Mouse (Mus musculus) intestine, embryonic 16.5 days (tissue): ENCODE data around the gene Haus5. TPM values are rescaled to one million over a fixed set of nuclear protein-coding genes. Genes with fewer than 3 reads are reported as not detected.

Source experiments
- ATAC-seq: fragments of 200-750 bp; cut with Nextera tagmentation; 2 replicates; pipeline ENCODE4 v1.8.0; 2017; ENCODE audit warnings: moderate TSS enrichment, moderate library complexity
- H3K27ac ChIP-seq: fragments of 300-500 bp; sonication (generic); 2 replicates; pipeline ENCODE4 v1.5.1; 2014; ENCODE audit warnings: mild to moderate bottlenecking, low read length
- H3K27me3 ChIP-seq: fragments of 300-500 bp; sonication (generic); replicated peaks from 2 replicates; pipeline ENCODE4 v1.6.1; 2014; ENCODE audit warnings: low read length, control low read depth, mixed read lengths; ENCODE audit not compliant: control insufficient read depth, insufficient read depth
- H3K36me3 ChIP-seq: fragments of 300-500 bp; sonication (generic); 2 replicates; pipeline ENCODE4 v1.6.1; 2014; ENCODE audit warnings: low read length, control low read depth; ENCODE audit not compliant: control insufficient read depth, insufficient read depth
- H3K4me1 ChIP-seq: fragments of 300-500 bp; sonication (generic); 2 replicates; pipeline ENCODE4 v1.6.1; 2014; ENCODE audit warnings: low read length, control low read depth, mixed read lengths; ENCODE audit not compliant: control insufficient read depth, insufficient read depth
- H3K4me2 ChIP-seq: fragments of 300-500 bp; sonication (generic); 2 replicates; pipeline ENCODE4 v1.6.1; 2014; ENCODE audit warnings: low read depth, low read length, control low read depth
- H3K4me3 ChIP-seq: fragments of 300-500 bp; sonication (generic); 2 replicates; pipeline ENCODE4 v1.5.1; 2014; ENCODE audit warnings: mild to moderate bottlenecking, low read length
- H3K9ac ChIP-seq: fragments of 300-500 bp; sonication (generic); 2 replicates; pipeline ENCODE4 v1.6.1; 2014; ENCODE audit warnings: low read depth, low read length
- H3K9me3 ChIP-seq: fragments of 300-500 bp; sonication (generic); 2 replicates; pipeline ENCODE4 v1.6.1; 2016; ENCODE audit warnings: low read length, control low read depth; ENCODE audit not compliant: control insufficient read depth
- WGBS: fragments of 180-500 bp; shearing (Covaris S2); extraction: QIAGEN DNeasy Blood & Tissue Kit; methylation state at CpG from one replicate; pipeline ENCODE4 v1.1.7; 2014; 5-methylcytosine and 5-hydroxymethylcytosine counted together
- polyA plus RNA-seq: library from polyadenylated mRNA; unstranded; fragments of >200 nt; fragmentation: Nextera tagmentation; extraction: Ambion mirVana; gene quantifications from 2 replicates; pipeline ENCODE4 v1.2.1, GENCODE M21; 2015

The Haus5 gene
- polyA plus RNA-seq, 1 experiment from 2014 or later: 39.4 TPM

GRCm38 (mm10) chr7:30633762-30634412 lies 30.9 kb downstream of the Haus5 start:
- no peak for ATAC-seq
- no peak overlapping the region for H3K4me2 ChIP-seq
- H3K27me3 ChIP-seq: peaks cover 41% of the 10 kb centered on the region
- no peak overlapping the region for H3K9ac ChIP-seq
- no peaks in the 10 kb centered on the region for H3K36me3 ChIP-seq
- H3K4me3 ChIP-seq: no peak overlapping the region; the same call in 1 of the 2 replicates
- H3K4me1 ChIP-seq: 0 out of 2 replicates have a peak, but pooled peaks cover 5% of the 10 kb centered on the region
- no peak overlapping the region for H3K27ac ChIP-seq
- 6% methylated on average over 26 of the region's 27 CpGs for WGBS
- H3K9me3 ChIP-seq: no peaks in the 10 kb centered on the region

DNA sequence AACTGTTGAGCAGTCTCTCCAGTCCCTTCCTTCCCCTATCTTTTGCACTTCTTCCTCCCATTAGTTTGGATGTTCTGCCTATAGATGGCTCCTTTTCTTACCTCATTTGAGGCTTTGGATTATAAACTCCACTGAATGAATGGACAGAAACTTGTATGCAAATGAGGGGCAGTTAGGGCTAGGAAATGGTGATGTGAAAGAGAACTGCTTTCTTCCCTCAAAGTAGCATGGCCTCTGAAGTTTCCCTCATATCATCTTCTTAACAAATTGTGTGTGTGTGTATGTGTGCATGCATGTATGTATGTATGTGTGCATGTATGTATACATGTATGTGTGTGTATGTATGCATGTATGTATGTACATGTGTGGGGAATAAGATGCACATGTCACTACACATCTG lies 35.8 kb downstream of the Haus5 start:
- Histone ChIP-seq H3K9me3 (no peaks in the 10 kb centered on the region), H3K36me3 (no peaks in the 10 kb centered on the region), H3K27ac (no peak overlapping the region), H3K9ac (no peak overlapping the region), H3K4me1 (peaks cover 7% of the 10 kb centered on the region), H3K4me3 (no peak overlapping the region), H3K27me3 (peaks cover 15% of the 10 kb centered on the region), H3K4me2 (no peak overlapping the region)
- ATAC-seq: no peak

DNA sequence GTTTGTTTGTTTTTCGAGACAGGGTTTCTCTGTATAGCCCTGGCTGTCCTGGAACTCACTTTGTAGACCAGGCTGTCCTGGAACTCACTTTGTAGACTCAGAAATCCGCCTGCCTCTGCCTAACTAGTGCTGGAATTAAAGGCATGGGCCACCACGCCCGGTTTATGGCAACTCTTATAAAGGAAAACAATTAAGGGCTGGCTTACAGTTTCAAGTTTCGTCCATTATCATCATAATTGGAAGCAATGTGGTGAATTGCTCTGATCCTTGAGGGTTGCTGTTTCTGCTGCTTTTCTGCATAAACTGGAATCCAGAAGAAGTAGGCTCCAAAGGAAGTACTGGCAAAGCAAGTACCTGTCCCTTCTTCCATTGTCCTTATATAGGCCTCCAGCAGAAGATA lies 38.1 kb downstream of the Haus5 start:
- Histone ChIP-seq H3K36me3 (peaks cover 6% of the 10 kb centered on the region; the same call in 1 of the 2 replicates), H3K27me3 (peaks cover 4% of the 10 kb centered on the region; the same call in 1 of the 2 replicates), H3K27ac (no peak overlapping the region), H3K4me2 (no peak overlapping the region), H3K9ac (no peak overlapping the region), H3K4me3 (no peak overlapping the region), H3K9me3 (no peaks in the 10 kb centered on the region), H3K4me1 (peaks cover 7% of the 10 kb centered on the region)
- no peak for ATAC-seq
- WGBS: 80% methylated on average over 5 of the region's 5 CpGs

DNA sequence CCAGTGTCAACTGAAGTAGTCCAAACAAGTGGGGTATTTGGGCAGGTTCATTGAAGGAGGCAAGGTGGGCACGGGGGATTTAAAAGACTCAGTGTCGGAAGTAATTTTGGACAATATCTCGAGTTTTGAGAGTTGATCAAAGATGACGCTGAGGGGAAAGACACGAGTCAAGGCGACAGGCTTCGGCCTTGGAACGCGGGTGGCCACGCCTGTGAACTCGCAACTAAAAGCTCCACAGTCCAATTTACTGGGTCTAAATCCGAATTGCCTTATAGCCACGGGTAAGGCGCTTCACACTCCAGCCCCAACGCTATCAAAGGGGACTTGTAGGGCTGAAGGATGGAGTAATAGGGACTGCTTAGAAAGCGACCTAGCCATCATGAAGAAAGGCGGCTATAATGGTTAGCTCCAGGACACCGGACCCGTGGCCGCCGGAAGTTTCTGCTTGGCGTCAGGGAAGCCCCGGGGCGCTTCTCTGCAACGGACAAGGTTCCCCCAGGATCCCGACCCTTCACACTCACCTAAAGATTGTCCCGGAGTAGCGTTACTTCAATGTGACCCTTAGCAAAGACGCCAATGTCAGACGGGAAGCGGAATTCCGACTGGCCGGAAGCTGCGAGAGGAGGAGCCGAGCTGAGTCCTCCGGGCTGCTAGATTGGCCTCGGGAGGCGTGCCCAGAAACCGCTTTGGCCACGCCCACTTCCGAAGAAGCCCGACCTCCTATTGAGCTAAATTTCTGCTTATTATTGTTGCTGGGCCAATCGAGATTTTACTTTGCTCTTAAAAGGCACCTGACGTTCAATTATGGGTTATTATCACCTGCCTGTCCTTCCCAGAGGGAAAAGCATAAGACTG lies 39.0 kb downstream of the Haus5 start, which contains the start of gene Cox6b1:
Gene Cox6b1 (minus strand): TSS at position 622 of the 855 bp plus-strand sequence.
- H3K4me1 ChIP-seq: peaks cover 7% of the 10 kb centered on the region
- H3K9me3 ChIP-seq: no peaks in the 10 kb centered on the region
- H3K4me2 ChIP-seq: peak within 1 kb of the TSS; percentile 84
- no peaks in the 10 kb centered on the region for H3K27me3 ChIP-seq
- H3K27ac ChIP-seq: peak within 1 kb of the TSS; percentile 70
- H3K36me3 ChIP-seq: peaks cover 6% of the 10 kb centered on the region; the same call in 1 of the 2 replicates
- ATAC-seq: peak; percentile 97
- H3K9ac ChIP-seq: peak within 1 kb of the TSS; percentile 88
- 2% methylated on average over 44 of the region's 44 CpGs for WGBS
- H3K4me3 ChIP-seq: peak within 1 kb of the TSS; percentile 88

- no peak overlapping the region for H3K4me3 ChIP-seq
- no peak overlapping the region for H3K27ac ChIP-seq
- H3K9me3 ChIP-seq: no peaks in the 10 kb centered on the region
- no peaks in the 10 kb centered on the region for H3K4me1 ChIP-seq
- no peak for ATAC-seq
- no peak overlapping the region for H3K4me2 ChIP-seq
- H3K36me3 ChIP-seq: peaks cover 28% of the 10 kb centered on the region
- WGBS: 87% methylated on average over 3 of the region's 3 CpGs
- H3K27me3 ChIP-seq: no peaks in the 10 kb centered on the region
- no peak overlapping the region for H3K9ac ChIP-seq
Measured at GRCm38 (mm10) chr7:30619202-30619601, 45.6 kb downstream of the Haus5 start.

DNA sequence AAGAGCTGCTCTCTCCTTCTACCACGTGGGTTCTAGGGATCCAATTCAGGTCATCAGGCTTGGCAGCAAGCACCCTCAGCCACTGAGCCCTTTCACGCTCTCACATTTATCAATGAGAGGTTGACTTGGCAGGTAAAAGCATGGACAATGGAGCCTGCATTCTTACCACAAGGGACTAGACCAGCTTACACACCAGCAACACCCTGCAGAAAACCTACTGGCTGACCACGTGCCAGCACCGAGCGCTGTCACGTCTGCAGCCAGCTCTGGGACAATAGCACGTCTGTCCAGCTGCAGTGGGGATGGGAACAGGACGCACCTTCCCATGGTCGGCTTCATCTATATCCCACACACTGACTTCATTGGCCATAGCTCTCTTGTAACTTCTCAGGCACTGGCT lies 46.1 kb downstream of the Haus5 start:
- H3K27ac ChIP-seq: no peak overlapping the region
- 93% methylated on average over 9 of the region's 9 CpGs for WGBS
- H3K27me3 ChIP-seq: no peaks in the 10 kb centered on the region
- H3K4me1 ChIP-seq: no peaks in the 10 kb centered on the region
- H3K4me3 ChIP-seq: no peak overlapping the region
- H3K9me3 ChIP-seq: no peaks in the 10 kb centered on the region
- no peak overlapping the region for H3K9ac ChIP-seq
- H3K4me2 ChIP-seq: no peak overlapping the region
- ATAC-seq: no peak
- peaks cover 28% of the 10 kb centered on the region for H3K36me3 ChIP-seq

DNA sequence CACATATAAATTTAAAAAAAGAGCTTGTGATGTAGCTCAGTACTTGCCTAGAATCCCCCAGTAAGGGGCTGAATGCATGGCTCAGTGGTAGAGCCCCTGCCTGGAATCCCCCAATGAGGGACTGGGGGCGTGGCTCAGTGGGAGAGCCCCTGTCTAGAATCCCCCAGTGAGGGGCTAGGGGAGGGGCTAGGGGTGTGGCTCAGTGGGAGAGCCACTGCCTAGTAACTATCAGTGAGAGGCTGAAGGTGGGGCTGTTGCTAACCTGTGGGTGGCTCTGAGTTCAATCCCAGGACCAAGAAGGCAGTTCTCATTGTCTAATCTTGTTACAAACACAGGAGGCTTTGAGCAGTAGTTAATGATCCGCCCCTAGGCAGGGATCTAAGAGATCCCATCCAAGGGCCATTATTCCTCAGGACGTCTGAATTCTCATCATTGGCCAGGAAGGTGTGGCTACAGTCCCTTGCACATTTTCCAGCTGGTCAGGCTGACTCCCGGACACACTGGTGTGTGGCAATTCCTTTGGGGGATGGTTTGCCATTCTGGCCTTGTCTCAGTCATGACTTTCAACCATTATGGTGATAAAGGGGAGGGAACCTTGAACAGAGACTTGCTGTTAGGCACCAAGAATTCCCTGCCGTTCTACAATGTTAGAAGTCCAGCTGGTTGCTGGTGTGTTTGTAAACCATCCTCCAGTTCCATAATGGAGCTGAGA lies 49.6 kb downstream of the Haus5 start:
- WGBS: 45% methylated on average over 5 of the region's 5 CpGs
- ATAC-seq: no peak

DNA sequence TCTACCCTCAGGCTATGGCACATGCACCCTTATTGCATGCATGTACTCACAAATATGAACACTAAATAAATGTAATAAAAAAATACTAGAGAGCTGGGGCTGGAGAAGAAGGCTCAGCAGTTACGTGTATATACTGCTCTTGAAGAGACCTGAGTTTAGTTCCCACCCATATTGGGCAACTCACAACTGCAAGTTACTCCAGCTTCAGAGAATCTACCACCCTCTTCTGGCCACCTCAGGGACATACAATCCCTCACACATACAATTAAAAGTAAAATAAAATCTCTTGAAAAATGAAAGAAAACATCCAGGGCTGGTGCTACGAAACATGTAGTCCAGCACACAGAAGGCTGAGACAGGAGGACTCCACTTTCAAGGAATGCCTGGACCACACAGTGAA lies 50.3 kb downstream of the Haus5 start:
- Histone ChIP-seq H3K4me2 (no peak overlapping the region), H3K27ac (no peak overlapping the region), H3K4me1 (peaks cover 8% of the 10 kb centered on the region), H3K9ac (no peak overlapping the region), H3K9me3 (no peaks in the 10 kb centered on the region), H3K27me3 (no peaks in the 10 kb centered on the region), H3K36me3 (peaks cover 19% of the 10 kb centered on the region), H3K4me3 (no peak overlapping the region)
- no peak for ATAC-seq
- 79% methylated on average over 2 of the region's 2 CpGs for WGBS

More for the DNA sequence above, 49.6 kb downstream of the Haus5 start:
- Histone ChIP-seq H3K27me3 (no peaks in the 10 kb centered on the region), H3K4me1 (peaks cover 8% of the 10 kb centered on the region), H3K4me2 (no peak overlapping the region), H3K4me3 (no peak overlapping the region), H3K9me3 (no peaks in the 10 kb centered on the region), H3K27ac (no peak overlapping the region), H3K9ac (no peak overlapping the region), H3K36me3 (peaks cover 22% of the 10 kb centered on the region)

DNA sequence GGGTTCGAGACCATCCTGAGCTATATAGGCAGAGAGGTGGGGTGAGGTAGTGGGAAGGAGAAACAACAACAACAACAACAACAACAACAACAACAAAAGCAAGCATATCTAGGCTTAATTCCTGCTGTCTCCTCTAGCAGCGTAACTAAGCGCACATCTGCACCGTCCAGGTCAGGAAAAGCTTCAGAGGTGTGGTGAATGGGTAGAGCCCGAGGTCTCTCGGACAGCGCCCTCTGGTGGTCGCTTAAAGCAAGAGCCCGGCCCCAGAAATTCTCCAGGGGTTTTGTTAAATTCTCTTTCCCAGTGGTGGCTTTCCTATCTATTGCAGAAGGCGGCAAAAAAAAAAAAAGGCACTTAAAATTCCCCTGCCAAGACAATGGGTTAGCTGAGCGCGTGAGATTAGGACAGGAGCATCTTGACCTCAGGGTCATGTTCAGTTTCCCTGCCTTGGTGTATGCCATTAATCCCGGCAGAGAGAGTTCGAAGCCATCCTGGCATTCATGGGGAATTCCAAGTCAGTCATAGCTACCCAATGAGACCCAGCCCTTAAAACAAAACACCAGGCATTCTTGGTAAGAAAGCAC lies 51.2 kb downstream of the Haus5 start:
- Histone ChIP-seq H3K4me3 (no peak overlapping the region), H3K4me2 (no peak overlapping the region), H3K36me3 (peaks cover 14% of the 10 kb centered on the region; the same call in 1 of the 2 replicates), H3K4me1 (peaks cover 8% of the 10 kb centered on the region), H3K27me3 (no peaks in the 10 kb centered on the region), H3K9ac (no peak overlapping the region), H3K9me3 (no peaks in the 10 kb centered on the region), H3K27ac (no peak overlapping the region)
- peak; percentile 47 for ATAC-seq
- 19% methylated on average over 14 of the region's 14 CpGs for WGBS
